Mouse (Mus musculus) 3T3-L1 (cell line): ENCODE results near the gene Smr2.
"Not testable (repeated sequence)": the region's sequence is repeated elsewhere in the genome, so short reads cannot be mapped to it uniquely, and the experiment has no call there.

Source experiments
- DNase-seq: peaks from one replicate; pipeline ENCODE4 v3.0.0-alpha.2; 2015; ENCODE audit warnings: low read depth, low spot score

Gene Smr2

DNA sequence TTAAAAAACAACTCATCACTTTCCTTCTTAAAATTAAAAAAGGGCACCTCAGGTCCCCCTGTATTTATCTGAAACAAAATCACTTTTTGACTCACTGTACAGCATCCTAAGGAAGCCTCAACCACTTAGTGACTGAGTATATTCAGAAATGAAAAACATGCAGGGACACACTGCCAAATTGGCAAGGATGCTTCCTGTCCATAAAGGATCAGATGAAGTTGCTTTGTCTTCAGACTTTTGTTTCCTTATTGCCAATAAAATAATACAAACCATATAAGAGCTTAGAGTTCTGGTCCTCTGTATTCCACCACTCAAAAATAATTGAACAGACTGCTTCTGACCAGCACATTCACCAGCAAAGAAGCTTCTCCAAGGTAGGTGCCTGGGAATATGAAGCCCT, at the start of gene Smr2:
Gene Smr2 (plus strand): TSS at position 301 of the 400 bp plus-strand sequence.
- not testable (repeated sequence) for DNase-seq

GRCm38 (mm10) chr5:88111430-88111829, 25.1 kb downstream of the Smr2 start, which contains the start of gene Gm11116:
TSS of gene Gm11116 (minus strand) at chr5:88111530.
- no peak for DNase-seq

DNA sequence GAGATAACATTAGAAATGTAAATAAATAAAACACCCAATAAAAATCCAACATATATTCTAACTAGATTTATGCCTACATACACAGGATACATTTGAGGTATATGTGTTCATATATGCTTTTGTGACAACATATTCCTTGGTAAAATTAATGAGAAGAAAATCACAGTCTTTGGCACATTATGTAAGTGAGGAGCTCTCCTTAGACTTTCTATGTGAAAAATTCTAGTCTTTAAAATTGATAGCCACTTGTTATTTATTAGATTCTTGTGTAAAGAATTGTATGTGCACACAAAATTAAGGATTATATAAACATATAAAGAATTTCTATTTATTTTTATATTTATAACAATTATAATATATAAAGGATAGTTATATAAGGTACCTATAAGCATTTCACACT, 67.6 kb downstream of the Smr2 start, which contains the start of gene Gm11115:
Gene Gm11115 (minus strand): TSS at position 101 of the 400 bp plus-strand sequence.
- DNase-seq = no peak
